Mouse (Mus musculus) layer of hippocampus, postnatal 36 days (tissue): ENCODE results near the gene Mrtfb. TPM values are rescaled to one million over a fixed set of nuclear protein-coding genes. Genes with fewer than 3 reads are reported as not detected.

ENCODE experiments used
- DNase-seq, 2 experiments: peaks; one replicate each; pipeline ENCODE4 v3.0.0; 2022
- total RNA-seq, 2 experiments: library from RNA; stranded (reverse); gene quantifications; 2 replicates each; pipeline ENCODE4 v1.2.3; 2021

Mrtfb gene
- total RNA-seq, 2 experiments from 2014 or later, result 156 to 177 TPM

GRCm38 (mm10) chr16:13437770-13438372 lies 181.6 kb downstream of the Mrtfb start:
- peak in 1 of 2 experiments; percentile 36 for DNase-seq

- no peak for DNase-seq
Observed at GRCm38 (mm10) chr16:13440468-13440867, 184.2 kb downstream of the Mrtfb start.

GRCm38 (mm10) chr16:13443764-13444163 lies 187.5 kb downstream of the Mrtfb start:
- DNase-seq, result no peak

GRCm38 (mm10) chr16:13445461-13445860 lies 189.2 kb downstream of the Mrtfb start:
- no peak for DNase-seq

GRCm38 (mm10) chr16:13446488-13446887 lies 190.2 kb downstream of the Mrtfb start:
- DNase-seq, result no peak

- no peak for DNase-seq
Observed at GRCm38 (mm10) chr16:13446971-13447283, 190.6 kb downstream of the Mrtfb start.

- DNase-seq, result peak in 1 of 2 experiments; percentile 49
Observed at GRCm38 (mm10) chr16:13447284-13448050, 191.2 kb downstream of the Mrtfb start.

DNA sequence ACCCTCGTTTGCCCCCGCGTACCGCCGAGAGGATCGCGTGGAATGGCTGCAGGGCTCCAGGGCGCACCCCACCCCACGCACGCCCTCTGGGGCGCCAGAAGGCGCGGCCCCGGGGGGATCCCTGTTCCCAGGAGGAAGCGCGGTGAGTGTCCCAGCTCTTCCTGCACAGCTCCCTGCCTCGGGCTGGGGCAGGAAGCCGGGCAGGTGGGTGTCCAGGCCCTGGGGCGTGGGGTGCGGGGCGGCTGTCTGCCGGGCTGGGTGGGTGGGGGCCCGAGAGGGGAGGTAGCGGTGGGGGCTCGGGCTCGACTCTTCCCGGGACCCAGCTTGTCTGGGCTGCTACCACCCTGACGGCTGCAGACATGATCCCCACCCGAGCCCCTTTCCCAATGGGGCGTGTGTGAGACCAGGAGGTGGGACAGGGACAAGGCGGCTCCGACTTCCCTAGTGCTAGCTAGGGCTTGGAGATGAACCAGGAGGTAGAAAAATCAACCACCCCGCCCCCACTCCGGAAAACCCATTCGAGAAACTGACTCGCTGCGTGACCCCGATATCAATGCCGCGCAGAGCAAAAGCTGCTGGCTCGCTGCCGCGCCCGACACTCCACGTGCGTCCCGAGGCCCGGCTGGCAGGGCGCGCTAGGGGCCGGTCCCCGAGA lies 191.9 kb downstream of the Mrtfb start:
- DNase-seq, result no peak

DNA sequence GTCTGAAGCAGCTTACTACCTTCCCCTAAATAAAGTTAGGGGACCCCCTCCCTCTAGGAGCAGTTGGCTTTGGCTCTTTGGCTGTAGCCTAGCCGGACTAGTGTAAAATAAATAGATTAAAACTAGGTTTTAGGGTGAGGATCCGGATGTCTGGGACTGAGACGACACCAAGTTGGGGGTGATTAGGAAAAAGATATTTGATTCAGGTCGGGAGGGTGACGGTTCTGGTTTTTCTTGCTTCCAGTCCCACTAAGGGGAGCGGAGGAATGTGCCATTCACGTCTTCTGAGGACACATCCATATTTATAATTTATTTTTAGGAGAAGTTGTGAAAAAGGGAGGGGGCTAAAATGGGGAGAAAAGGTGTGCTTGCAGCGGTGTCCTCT lies 192.4 kb downstream of the Mrtfb start:
- no peak for DNase-seq

DNA sequence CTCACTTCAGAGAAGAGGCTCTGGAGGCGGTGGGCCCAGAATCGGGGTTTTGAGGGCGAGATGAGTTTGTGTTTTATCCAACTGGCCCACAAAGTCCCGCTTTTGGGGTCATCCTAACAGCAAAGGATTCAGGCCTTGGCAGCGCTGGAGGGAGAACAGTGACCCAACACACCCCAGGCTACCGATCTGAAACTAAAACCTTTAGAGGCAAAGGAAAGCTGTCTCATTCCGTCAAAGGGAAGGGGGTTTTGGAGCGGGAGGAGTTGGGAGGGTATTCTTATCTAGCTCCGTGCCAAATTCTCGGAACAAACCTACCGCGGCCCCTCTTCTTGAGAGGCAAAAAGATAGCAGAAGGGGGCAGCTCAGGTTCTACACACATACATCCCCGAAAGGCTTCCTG lies 193.2 kb downstream of the Mrtfb start:
- DNase-seq, result no peak

DNA sequence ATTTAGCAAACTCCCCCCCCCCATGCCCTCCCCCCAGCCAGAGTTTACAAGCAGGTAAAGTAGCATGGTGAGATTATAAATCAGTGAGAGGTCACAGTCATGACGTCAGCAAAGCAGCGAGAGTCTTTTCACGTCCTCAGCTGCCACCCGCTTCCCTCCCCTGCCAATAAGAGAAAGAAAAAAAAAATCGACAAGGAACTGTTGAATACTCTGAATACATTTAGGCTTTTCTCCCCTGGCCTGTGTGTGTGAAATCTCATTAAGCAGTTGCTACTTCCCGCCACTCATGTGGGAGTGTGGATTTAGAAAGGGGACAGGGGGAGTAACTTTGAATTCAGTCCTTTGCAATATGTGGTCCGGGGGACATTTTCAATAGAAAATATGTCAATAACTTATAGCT lies 194.6 kb downstream of the Mrtfb start:
- DNase-seq, result no peak

GRCm38 (mm10) chr16:13451991-13452390 lies 195.7 kb downstream of the Mrtfb start:
- DNase-seq, result no peak

GRCm38 (mm10) chr16:13452661-13453060 lies 196.4 kb downstream of the Mrtfb start:
- DNase-seq, result no peak

DNA sequence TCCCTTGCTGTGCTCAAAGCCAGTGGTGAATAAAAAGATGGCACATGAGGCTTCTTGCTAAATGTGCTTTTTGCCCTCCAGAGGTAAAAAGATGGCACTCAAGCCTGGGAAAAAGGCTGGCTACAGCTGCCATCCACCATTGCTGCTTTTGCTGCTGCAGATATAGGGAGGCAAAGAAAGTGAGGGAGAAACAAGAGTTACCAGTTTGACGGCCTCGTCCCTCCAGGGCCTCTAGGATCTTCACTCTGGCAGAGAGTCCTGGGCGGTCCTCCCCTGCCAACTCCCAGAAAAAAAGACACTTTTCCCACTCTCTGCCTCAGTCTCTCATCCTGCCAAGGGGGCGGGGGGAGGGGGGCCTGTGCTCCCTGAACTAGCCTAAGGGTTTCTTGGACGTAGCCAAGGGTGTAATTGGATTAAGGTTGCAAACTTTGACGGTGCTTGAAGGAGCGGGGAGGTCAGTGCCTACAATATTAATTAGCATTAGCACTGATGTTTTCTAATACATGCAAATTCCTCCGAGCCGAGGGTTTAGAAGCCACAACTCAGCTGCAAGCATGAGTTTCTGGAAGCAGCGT lies 197.8 kb downstream of the Mrtfb start:
- DNase-seq, result no peak

DNA sequence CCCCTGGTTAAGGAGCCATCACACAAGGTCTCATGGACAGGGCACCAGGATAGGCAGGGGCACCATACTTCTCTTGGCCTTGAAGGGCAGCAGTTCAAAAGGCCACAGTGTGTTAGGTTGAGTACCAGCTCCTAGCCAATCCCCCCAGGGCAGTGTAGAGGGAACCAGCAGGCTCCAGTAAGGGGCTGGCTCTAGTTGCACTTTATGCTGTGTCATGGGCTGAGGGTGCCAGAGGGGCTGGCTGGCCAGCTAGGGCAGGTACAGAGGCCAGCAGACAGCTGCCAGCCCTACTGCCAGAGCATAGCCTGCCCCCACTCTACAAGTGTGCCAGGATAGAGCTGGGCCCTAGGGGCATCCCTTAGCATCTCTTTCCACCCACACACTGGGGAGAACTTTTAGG lies 199.3 kb downstream of the Mrtfb start:
- no peak for DNase-seq

GRCm38 (mm10) chr16:13458556-13458955 lies 202.3 kb downstream of the Mrtfb start:
- DNase-seq, result no peak

- DNase-seq, result no peak
Observed at GRCm38 (mm10) chr16:13460071-13460470, 203.8 kb downstream of the Mrtfb start.

DNA sequence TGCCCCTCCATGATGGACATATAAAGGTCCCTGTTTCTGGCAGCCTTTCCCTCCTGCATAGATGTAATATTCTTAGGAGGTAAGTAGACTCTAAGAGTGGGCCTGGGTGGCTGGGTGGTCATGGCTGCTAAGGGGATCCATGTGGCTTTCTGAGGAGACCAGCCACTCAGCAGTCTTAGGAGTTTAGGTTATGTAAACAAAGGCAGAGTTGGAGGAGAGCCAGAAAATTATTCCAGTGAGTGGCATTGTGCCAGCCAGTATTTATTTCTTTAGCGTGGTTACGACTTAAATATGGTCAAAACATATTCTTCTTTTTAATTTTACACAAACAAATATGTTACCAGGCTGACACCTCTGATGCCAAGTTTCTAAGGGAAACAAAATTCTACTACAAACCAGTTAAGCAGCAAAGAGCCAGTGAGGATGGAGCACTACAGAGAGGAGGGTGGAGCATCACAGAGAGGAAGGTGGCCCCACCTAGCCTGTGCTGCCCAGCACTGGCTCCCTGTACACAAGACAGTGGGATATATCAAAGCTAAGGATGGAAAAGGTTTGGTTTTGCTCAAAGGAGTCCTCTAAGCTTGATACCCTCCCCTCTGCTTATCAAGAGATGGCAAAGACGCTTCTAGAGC lies 204.6 kb downstream of the Mrtfb start:
- no peak for DNase-seq

GRCm38 (mm10) chr16:13464662-13465061 lies 208.4 kb downstream of the Mrtfb start:
- no peak for DNase-seq
